25 mouse cellular contexts compared by ENCODE assay signal in the genomic region with DNA sequence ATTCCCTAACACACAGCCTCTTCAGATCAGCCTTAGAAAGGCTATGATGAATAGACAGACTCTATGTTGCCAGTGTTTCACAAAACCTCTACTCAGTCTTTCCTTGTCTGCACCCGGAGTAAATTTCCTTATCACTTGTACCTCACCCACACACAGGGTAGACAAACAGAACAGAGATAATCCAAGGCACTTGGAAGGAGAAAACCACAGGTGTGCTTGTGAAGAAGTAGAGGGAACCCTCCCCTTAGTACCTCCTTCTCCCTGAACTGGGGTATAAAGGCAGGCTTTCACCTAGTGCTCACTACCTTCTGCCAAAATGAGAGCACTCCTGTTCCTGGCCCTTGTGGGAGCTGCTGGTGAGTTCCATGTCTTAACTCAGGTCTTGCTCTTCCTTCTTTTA. TPM values are rescaled to one million over a fixed set of nuclear protein-coding genes. Genes with fewer than 3 reads are reported as not detected.
DNase-seq lines count a peak whose midpoint lies in the region; ATAC-seq and TF ChIP-seq lines count a peak whose summit lies in the region.
"Had no signal": no experiment of that assay in that cellular context is flagged by ENCODE, and none has a peak within 500 bp of the region (broad histone marks: within the 10 kb centered on the region; RNA-seq: fewer than 3 reads in every experiment).

A gene (plus strand): TSS at position 301 of the 400 bp plus-strand sequence.

- no peaks in the 10 kb centered on the region for H3K36me3 ChIP-seq in spleen, adult 2 months (ENCODE audit: control insufficient read depth, insufficient read depth, low read length)
- H3K36me3 ChIP-seq in intestine, postnatal 0 days (ENCODE audit: control insufficient read depth, insufficient read depth), result no peaks in the 10 kb centered on the region
- H3K36me3 ChIP-seq in small intestine, adult 2 months (ENCODE audit: control insufficient read depth, insufficient read depth, low read length), result no peaks in the 10 kb centered on the region
- H3K36me3 ChIP-seq: embryonic facial prominence, embryonic 13.5 days; embryonic facial prominence, embryonic 15.5 days; forebrain, embryonic 15.5 days had no signal

- H3K4me3 ChIP-seq in spleen, adult 2 months (ENCODE audit: extremely low read depth, insufficient read depth, insufficient read length), result no peak within 1 kb of the TSS
- no peak within 1 kb of the TSS for H3K4me3 ChIP-seq in intestine, postnatal 0 days (ENCODE audit: low read depth, low read length)
- H3K4me3 ChIP-seq in small intestine, adult 2 months (ENCODE audit: low read depth, low read length), result no peak within 1 kb of the TSS
- H3K4me3 ChIP-seq: embryonic facial prominence, embryonic 13.5 days; embryonic facial prominence, embryonic 15.5 days; erythroblast, embryonic 14.5 days; forebrain, embryonic 13.5 days; forebrain, embryonic 15.5 days had no signal

- H3K9me3 ChIP-seq in intestine, postnatal 0 days (ENCODE audit: control insufficient read depth), result no peaks in the 10 kb centered on the region
- H3K9me3 ChIP-seq: embryonic facial prominence, embryonic 13.5 days; embryonic facial prominence, embryonic 15.5 days; forebrain, embryonic 13.5 days; forebrain, embryonic 15.5 days had no signal

- H3K27me3 ChIP-seq in spleen, adult 2 months (ENCODE audit: control insufficient read depth, insufficient read depth, low read length), result no peaks in the 10 kb centered on the region
- no peaks in the 10 kb centered on the region for H3K27me3 ChIP-seq in intestine, postnatal 0 days (replicated peaks; ENCODE audit: control insufficient read depth, insufficient read depth, low read length)
- H3K27me3 ChIP-seq in small intestine, adult 2 months (ENCODE audit: control insufficient read depth, insufficient read depth, low read length), result no peaks in the 10 kb centered on the region
- H3K27me3 ChIP-seq: embryonic facial prominence, embryonic 13.5 days; embryonic facial prominence, embryonic 15.5 days; forebrain, embryonic 13.5 days; forebrain, embryonic 15.5 days had no signal

- no peak within 1 kb of the TSS for H3K27ac ChIP-seq in spleen, adult 2 months (ENCODE audit: insufficient read depth, low read length)
- no peak within 1 kb of the TSS for H3K27ac ChIP-seq in intestine, postnatal 0 days (ENCODE audit: low read depth, low read length)
- H3K27ac ChIP-seq in small intestine, adult 2 months (ENCODE audit: insufficient read depth, low read depth, low read length), result no peak within 1 kb of the TSS
- H3K27ac ChIP-seq: embryonic facial prominence, embryonic 13.5 days; embryonic facial prominence, embryonic 15.5 days; forebrain, embryonic 13.5 days; forebrain, embryonic 15.5 days had no signal

- TF ChIP-seq CTCF in spleen, adult 2 months (IDR thresholded peaks at IDR 0.05; ENCODE audit: extremely low read depth, insufficient read depth, insufficient read length, insufficient replicate concordance), result no peak
- no peak for TF ChIP-seq CTCF in intestine, postnatal 0 days (IDR thresholded peaks at IDR 0.05; ENCODE audit: low read depth)
- no peak for TF ChIP-seq CTCF in small intestine, adult 2 months (IDR thresholded peaks at IDR 0.05; ENCODE audit: extremely low read depth, insufficient read length, insufficient replicate concordance, low read depth, low read length)

- no peaks in the 10 kb centered on the region for H3K4me1 ChIP-seq in spleen, adult 2 months (ENCODE audit: control insufficient read depth, insufficient read depth, insufficient read length)
- H3K4me1 ChIP-seq in intestine, postnatal 0 days (replicated peaks; ENCODE audit: control insufficient read depth, insufficient read depth, low read length), result no peaks in the 10 kb centered on the region
- no peaks in the 10 kb centered on the region for H3K4me1 ChIP-seq in small intestine, adult 2 months (ENCODE audit: control insufficient read depth, insufficient read depth, insufficient read length, low read length)
- H3K4me1 ChIP-seq: embryonic facial prominence, embryonic 13.5 days; embryonic facial prominence, embryonic 15.5 days; forebrain, embryonic 13.5 days; forebrain, embryonic 15.5 days had no signal

- TF ChIP-seq POLR2A in spleen, adult 2 months (IDR thresholded peaks at IDR 0.05; ENCODE audit: low read depth, low read length), result no peak
- no peak for TF ChIP-seq POLR2A in small intestine, adult 2 months (IDR thresholded peaks at IDR 0.05; ENCODE audit: low read depth, low read length)

- no peak for ATAC-seq in intestine, postnatal 0 days
- ATAC-seq: forebrain, embryonic 13.5 days; forebrain, embryonic 15.5 days had no signal

- no peak for DNase-seq in spleen, adult 2 months (ENCODE audit: low read depth in 1 of 2, low spot score in 2 of 2)
- DNase-seq in spleen, postnatal 36 days (ENCODE audit: low spot score in 2 of 2), result no peak
- no peak for DNase-seq in right cerebral cortex, adult 2 months (ENCODE audit: low spot score in 2 of 2)
- DNase-seq in kidney, postnatal 36 days, result no peak
- DNase-seq: adrenal gland, adult 2 months; adrenal gland, postnatal 10 days; adrenal gland, postnatal 25 days; cerebellum, adult 11 months; cerebellum, adult 18-20 months; cerebellum, adult 8-10 months; cerebellum, adult 9-11 months; cerebellum, postnatal 14 days; cerebellum, postnatal 36 days; embryo, embryonic 11 days had no signal

- WGBS in spleen, adult 2 months, result 76% methylated on average over 1 of the region's 1 CpGs
- WGBS in intestine, postnatal 0 days, result 57% methylated on average over 1 of the region's 1 CpGs
- 21% methylated on average over 1 of the region's 1 CpGs for WGBS in small intestine, adult 2 months

- H3K9ac ChIP-seq in intestine, postnatal 0 days (ENCODE audit: low read depth, low read length), result no peak within 1 kb of the TSS
- H3K9ac ChIP-seq: embryonic facial prominence, embryonic 13.5 days; embryonic facial prominence, embryonic 15.5 days; forebrain, embryonic 13.5 days; forebrain, embryonic 15.5 days had no signal

- no peak within 1 kb of the TSS for H3K4me2 ChIP-seq in intestine, postnatal 0 days (replicated peaks; ENCODE audit: low read depth)
- H3K4me2 ChIP-seq: embryonic facial prominence, embryonic 13.5 days; embryonic facial prominence, embryonic 15.5 days; forebrain, embryonic 13.5 days; forebrain, embryonic 15.5 days had no signal

RNA-seq across cellular contexts. Expression of the gene that starts here (rescaled TPM):
- polyA plus RNA-seq in spleen, adult 2 months (2012; rRNA removed), result 7,384 and 7,585 TPM in 2 replicates
- polyA plus RNA-seq in intestine, postnatal 0 days (2015; fragmentation: Nextera tagmentation; extraction: Ambion mirVana), result 10.2 and 18.9 TPM in 2 replicates
- 50.1 and 29,533 TPM in 2 replicates for polyA plus RNA-seq in small intestine, adult 2 months (2012; rRNA removed)
- polyA plus RNA-seq: adrenal gland, adult 2 months; brain, embryonic 14.5 days; C2C12; embryonic facial prominence, embryonic 11.5 days; embryonic facial prominence, embryonic 13.5 days; embryonic facial prominence, embryonic 15.5 days; erythroblast, embryonic 14.5 days; forebrain, embryonic 11.5 days; forebrain, embryonic 13.5 days; forebrain, embryonic 15.5 days had no signal
